Mouse (Mus musculus) left cerebral cortex, adult 6 months (tissue): Measurements from ENCODE around the gene Ddx55. TPM values are rescaled to one million over a fixed set of nuclear protein-coding genes. Genes with fewer than 3 reads are reported as not detected.

Experiments
- long read RNA-seq, 2 experiments: library from polyadenylated mRNA; unstranded; transcript quantifications; one replicate each; pipeline ENCODE4 v2.0.0; 2019 to 2020
- polyA plus RNA-seq: library from polyadenylated mRNA; unstranded; fragments of <200 nt; fragmentation: Nextera tagmentation; gene quantifications from 2 replicates; pipeline ENCODE4 v1.2.3, GENCODE M21; 2021

The Ddx55 gene
- polyA plus RNA-seq: 11.1 and 12.3 TPM in 2 replicates
- long read RNA-seq, experiment 1, transcript Ddx55-201 (14 exons, 2,799 nt): major isoform, 20 of 90 reads
- long read RNA-seq, experiment 1, partial matches to known transcripts: 44 of 90 reads
- long read RNA-seq, experiment 1, other reads (novel, unspliced or antisense): 25 of 90 reads
- long read RNA-seq, experiment 2, partial matches to known transcripts: 33 of 41 reads
- long read RNA-seq, experiment 2, other reads (novel, unspliced or antisense): 7 of 41 reads

DNA sequence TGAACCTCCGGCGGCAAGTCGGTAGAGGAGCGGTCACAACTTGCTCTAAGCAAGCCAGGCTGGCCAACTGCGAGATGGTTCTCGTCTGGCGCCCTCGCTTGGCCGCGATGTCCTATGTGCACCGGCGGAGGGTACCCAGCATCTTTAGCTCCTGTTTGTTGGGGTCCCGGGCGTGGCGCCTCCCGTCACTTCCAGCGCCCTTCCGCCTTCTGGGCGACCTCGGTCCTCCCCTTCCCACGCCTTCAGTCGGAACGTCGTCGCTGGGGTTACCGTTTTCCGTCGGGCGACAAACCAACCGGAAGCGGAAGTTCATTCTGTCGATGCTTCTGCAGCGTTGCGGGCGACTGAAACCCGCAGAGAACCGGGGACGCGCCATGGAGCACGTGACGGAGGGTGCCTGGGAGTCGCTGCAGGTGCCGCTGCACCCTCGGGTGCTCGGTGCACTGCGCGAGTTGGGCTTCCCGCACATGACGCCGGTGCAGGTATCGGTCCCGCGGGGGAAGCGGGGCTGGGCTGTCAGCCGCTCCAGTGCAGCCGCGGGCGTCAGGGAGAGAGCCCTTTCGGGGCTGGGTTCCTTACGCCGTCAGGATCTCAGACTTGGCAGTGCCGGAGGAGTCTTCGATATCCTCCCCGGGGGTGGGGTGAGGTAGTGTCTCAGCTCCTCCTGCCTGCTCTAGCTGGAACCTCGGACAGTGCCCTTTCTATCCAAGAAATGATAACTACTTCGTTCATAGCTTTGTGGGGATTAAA is at the start of gene Ddx55:
TSS of gene Ddx55 (plus strand) at position 307 of the 750 bp plus-strand sequence.

GRCm38 (mm10) chr5:124530655-124531582 is 21.7 kb upstream of the Ddx55 start, which contains the start of gene Rilpl1:
Gene Rilpl1 (minus strand): TSS chr5:124531391.

GRCm38 (mm10) chr5:124540383-124540786 is 12.3 kb upstream of the Ddx55 start, which contains the start of gene Tmed2:
Gene Tmed2 (plus strand): TSS chr5:124540695.

GRCm38 (mm10) chr5:124578633-124579317 is 26.1 kb downstream of the Ddx55 start, which contains the start of the genes Eif2b1 and Gtf2h3:
Gene Eif2b1 (minus strand): TSS chr5:124579131.
Gene Gtf2h3 (plus strand): TSS chr5:124579140.

Other genes starting within 250 kb of the Ddx55 start
- 5.0 and 9.7 TPM in 2 replicates for gene Mphosph9, start 224.9 kb upstream of the Ddx55 start, polyA plus RNA-seq
- gene 2810006K23Rik, start 224.8 kb upstream of the Ddx55 start, polyA plus RNA-seq: 11.6 and 12.8 TPM in 2 replicates
- gene Cdk2ap1, start 189.8 kb upstream of the Ddx55 start, polyA plus RNA-seq: 25.5 and 85.7 TPM in 2 replicates
- gene Sbno1, start 126.9 kb upstream of the Ddx55 start, polyA plus RNA-seq: 51.9 and 59.2 TPM in 2 replicates
- 5.7 and 13.3 TPM in 2 replicates for gene Kmt5a, start 112.9 kb upstream of the Ddx55 start, polyA plus RNA-seq
- 23.9 and 28.5 TPM in 2 replicates for gene Rilpl2, start 74.5 kb upstream of the Ddx55 start, polyA plus RNA-seq
- 7.9 and 11.4 TPM in 2 replicates for gene Snrnp35, start 69.7 kb upstream of the Ddx55 start, polyA plus RNA-seq
- gene Rilpl1, start 21.5 kb upstream of the Ddx55 start, polyA plus RNA-seq: 21.5 and 28.7 TPM in 2 replicates
- gene Tmed2, start 12.2 kb upstream of the Ddx55 start, polyA plus RNA-seq: 146 and 207 TPM in 2 replicates
- 35.3 and 42.7 TPM in 2 replicates for gene Eif2b1, start 26.3 kb downstream of the Ddx55 start, polyA plus RNA-seq
- gene Gtf2h3, start 26.3 kb downstream of the Ddx55 start, polyA plus RNA-seq: 15.6 and 24.1 TPM in 2 replicates
- gene Atp6v0a2, start 75.7 kb downstream of the Ddx55 start, polyA plus RNA-seq: 17.9 and 22.7 TPM in 2 replicates
- gene Dnah10, start 172.2 kb downstream of the Ddx55 start, polyA plus RNA-seq: 0.09 and 0.12 TPM in 2 replicates